Mouse (Mus musculus) CH12.LX (cell line): ENCODE data around the gene Aplp2. TPM values are rescaled to one million over a fixed set of nuclear protein-coding genes. Genes with fewer than 3 reads are reported as not detected.

Source experiments
- DNase-seq: peaks from one replicate; pipeline ENCODE4 v3.0.0-alpha.2; 2013; ENCODE audit errors: extremely low read depth
- H3K27ac ChIP-seq: 2 replicates; pipeline ENCODE4 v1.5.1; 2012; ENCODE audit warnings: low read depth, mild to moderate bottlenecking, control low read depth, moderate library complexity; ENCODE audit not compliant: insufficient read depth
- H3K27me3 ChIP-seq: replicated peaks from 2 replicates; pipeline ENCODE3; 2012; ENCODE audit warnings: inconsistent platforms
- H3K36me3 ChIP-seq, 2 experiments: replicated peaks in 1 of 2; 2 replicates each; pipeline versions ENCODE3 to v1.6.1; 2012; ENCODE audit warnings: inconsistent platforms in 1 of 2, low read length in 1 of 2, mild to moderate bottlenecking in 1 of 2, mixed read lengths in 1 of 2, moderate library complexity in 1 of 2; ENCODE audit not compliant: control insufficient read depth in 1 of 2, insufficient read depth in 1 of 2
- H3K4me1 ChIP-seq, 2 experiments: 2 replicates each; pipeline ENCODE4 v1.6.1; 2012; ENCODE audit warnings: inconsistent platforms in 1 of 2, moderate library complexity in 1 of 2; ENCODE audit not compliant: insufficient read depth in 2 of 2, control insufficient read depth in 1 of 2
- H3K4me2 ChIP-seq: 2 replicates; pipeline ENCODE4 v1.6.1; 2012; ENCODE audit warnings: low read depth, mild to moderate bottlenecking, control low read depth; ENCODE audit not compliant: poor library complexity, insufficient read depth, severe bottlenecking
- H3K4me3 ChIP-seq, 3 experiments: fragments of 150-350 bp in 1 of 3; sonication (generic) in 1 of 3; replicated peaks in 1 of 3; 2 replicates each; pipeline versions ENCODE3 to v1.5.1; 2011 to 2012; ENCODE audit warnings: low read depth in 2 of 3, low read length in 2 of 3, mild to moderate bottlenecking in 2 of 3, moderate library complexity in 2 of 3, control low read depth in 1 of 3, improper control_type of control experiment in 1 of 3, inconsistent platforms in 1 of 3, mixed read lengths in 1 of 3; ENCODE audit not compliant: poor library complexity in 1 of 3
- H3K79me2 ChIP-seq: replicated peaks from 2 replicates; pipeline ENCODE4 v1.6.1; 2012; ENCODE audit warnings: mild to moderate bottlenecking, moderate library complexity; ENCODE audit not compliant: control insufficient read depth, poor library complexity, insufficient read depth, severe bottlenecking; ENCODE audit errors: extremely low read depth
- H3K9ac ChIP-seq: 2 replicates; pipeline ENCODE4 v1.6.1; 2012; ENCODE audit warnings: low read depth, mild to moderate bottlenecking, control low read depth, moderate library complexity; ENCODE audit not compliant: insufficient read depth
- H3K9me3 ChIP-seq: replicated peaks from 2 replicates; pipeline ENCODE3; 2012; ENCODE audit warnings: low read length, inconsistent platforms, mixed read lengths
- BHLHE40 ChIP-seq: IDR thresholded peaks from 2 replicates; pipeline ENCODE4 v1.6.1; 2011; ENCODE audit warnings: mild to moderate bottlenecking, low read depth, low read length, improper control_type of control experiment
- CTCF ChIP-seq, 2 experiments: IDR thresholded peaks in 1 of 2; conservative IDR thresholded peaks in 1 of 2; 2 replicates each; pipeline ENCODE4 v1.5.1; 2011 to 2012; ENCODE audit warnings: low read depth in 2 of 2, low read length in 2 of 2, improper control_type of control experiment in 1 of 2, inconsistent platforms in 1 of 2, mild to moderate bottlenecking in 1 of 2, moderate library complexity in 1 of 2
- GABPA ChIP-seq: IDR thresholded peaks from 2 replicates; pipeline ENCODE4 v1.6.1; 2012; ENCODE audit warnings: low read depth, low read length, improper control_type of control experiment, inconsistent platforms; ENCODE audit not compliant: insufficient replicate concordance
- HCFC1 ChIP-seq: IDR thresholded peaks from 2 replicates; pipeline ENCODE4 v1.6.1; 2012; ENCODE audit warnings: low read depth, mild to moderate bottlenecking, inconsistent platforms, low read length, improper control_type of control experiment
- IRF4 ChIP-seq: IDR thresholded peaks from 2 replicates; pipeline ENCODE4 v1.6.1; 2014; ENCODE audit warnings: low read depth, mild to moderate bottlenecking, inconsistent platforms, low read length, improper control_type of control experiment
- KAT2A ChIP-seq: IDR thresholded peaks from 2 replicates; pipeline ENCODE4 v1.6.1; 2012; ENCODE audit warnings: low read length, improper control_type of control experiment, inconsistent platforms; ENCODE audit not compliant: insufficient replicate concordance
- MAFK ChIP-seq: IDR thresholded peaks from 2 replicates; pipeline ENCODE4 v1.6.1; 2011; ENCODE audit warnings: low read length, improper control_type of control experiment; ENCODE audit not compliant: insufficient replicate concordance
- MEF2A ChIP-seq: IDR thresholded peaks from 2 replicates; pipeline ENCODE4 v1.6.1; 2014; ENCODE audit warnings: low read depth, mild to moderate bottlenecking, inconsistent platforms, low read length, improper control_type of control experiment, borderline replicate concordance
- MXI1 ChIP-seq: IDR thresholded peaks from 2 replicates; pipeline ENCODE4 v1.6.1; 2011; ENCODE audit warnings: mild to moderate bottlenecking, low read depth, low read length, improper control_type of control experiment
- NELFE ChIP-seq: IDR thresholded peaks from 2 replicates; pipeline ENCODE4 v1.6.1; 2011; ENCODE audit warnings: low read depth, low read length, improper control_type of control experiment
- PAX5 ChIP-seq: IDR thresholded peaks from 2 replicates; pipeline ENCODE4 v1.6.1; 2012; ENCODE audit warnings: low read length, inconsistent platforms, mixed read lengths
- POLR2AphosphoS2 ChIP-seq: IDR thresholded peaks from 2 replicates; pipeline ENCODE4 v1.6.1; 2011; ENCODE audit warnings: low read depth, low read length, improper control_type of control experiment
- RCOR1 ChIP-seq: conservative IDR thresholded peaks from 2 replicates; pipeline ENCODE4 v1.6.1; 2012; ENCODE audit warnings: low read depth, mild to moderate bottlenecking, inconsistent platforms, low read length, improper control_type of control experiment
- SMC3 ChIP-seq: IDR thresholded peaks from 2 replicates; pipeline ENCODE4 v1.6.1; 2011; ENCODE audit warnings: low read depth, low read length, improper control_type of control experiment
- ZC3H11A ChIP-seq: IDR thresholded peaks from 2 replicates; pipeline ENCODE4 v1.6.1; 2012; ENCODE audit warnings: low read depth, mild to moderate bottlenecking, inconsistent platforms, low read length, improper control_type of control experiment
- dilution Hi-C: fragments of 300-500 bp; cut with MboI; formaldehyde crosslinking; loops from 2 replicates; pipeline ENCODE4 v1.14.3; 2020; ENCODE audit warnings: low sequenced_read_pairs; ENCODE audit not compliant: extremely low pct_unique_long_range_greater_than_20kb, extremely low pct_ligation_motif_present
- in situ Hi-C: fragments of 300-500 bp; cut with MboI; formaldehyde crosslinking; loops from 3 replicates; pipeline ENCODE4 v1.14.3; 2019; ENCODE audit warnings: low sequenced_read_pairs, low pct_ligation_motif_present, low pct_unique_long_range_greater_than_20kb, mixed read lengths
- polyA plus RNA-seq: library from polyadenylated mRNA; unstranded; fragments of >175 nt; gene quantifications from 2 replicates; pipeline ENCODE4 v1.2.1, GENCODE M21; 2012; ENCODE audit warnings: low read depth; ENCODE audit not compliant: insufficient read length
- total RNA-seq, 2 experiments: library from RNA; depleted of rRNA; stranded (reverse); fragments of 300-350 nt in 1 of 2; fragments of >200 nt in 1 of 2; gene quantifications; 2 replicates each; pipeline ENCODE4 v1.2.3; 2012 to 2014

The Aplp2 gene
- total and polyA plus RNA-seq, 3 experiments: 30.4 to 52.7 (median 44.3) TPM

DNA sequence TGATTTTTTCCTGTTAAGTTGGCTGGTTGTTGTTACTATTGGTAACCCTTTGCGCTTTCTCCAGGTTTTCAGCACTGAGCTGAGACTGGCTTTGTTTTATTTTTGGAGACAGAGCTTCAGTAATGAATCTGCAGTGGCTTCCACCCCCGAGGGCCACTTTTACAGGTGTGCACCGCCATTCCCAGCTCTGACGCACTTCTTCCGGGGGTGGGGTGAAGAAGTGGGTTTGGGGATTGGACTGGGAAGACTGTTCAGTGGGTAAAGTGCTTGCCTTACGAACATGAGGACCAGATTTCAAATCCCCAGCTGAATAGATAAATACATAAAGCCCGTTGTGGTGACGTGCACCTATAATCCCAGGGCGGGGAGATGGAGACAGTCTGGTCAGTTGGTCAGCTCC lies 23.9 kb upstream of the Aplp2 start:
- no peaks in the 10 kb centered on the region for H3K79me2 ChIP-seq
- no peaks in the 10 kb centered on the region for H3K9me3 ChIP-seq
- no peaks in the 10 kb centered on the region for H3K36me3 ChIP-seq
- no peak for TF ChIP-seq RCOR1
- dilution Hi-C loops: no loop called here
- DNase-seq: no peak
- no peak overlapping the region for H3K4me3 ChIP-seq
- H3K27ac ChIP-seq: no peak overlapping the region
- no peak overlapping the region for H3K4me2 ChIP-seq
- H3K9ac ChIP-seq: no peak overlapping the region
- peaks cover 2% of the 10 kb centered on the region for H3K27me3 ChIP-seq
- in situ Hi-C loops: no loop called here
- H3K4me1 ChIP-seq: peaks cover 3 to 6% of the 10 kb centered on the region in 2 experiments; a peak in 3 of 4 replicates

DNA sequence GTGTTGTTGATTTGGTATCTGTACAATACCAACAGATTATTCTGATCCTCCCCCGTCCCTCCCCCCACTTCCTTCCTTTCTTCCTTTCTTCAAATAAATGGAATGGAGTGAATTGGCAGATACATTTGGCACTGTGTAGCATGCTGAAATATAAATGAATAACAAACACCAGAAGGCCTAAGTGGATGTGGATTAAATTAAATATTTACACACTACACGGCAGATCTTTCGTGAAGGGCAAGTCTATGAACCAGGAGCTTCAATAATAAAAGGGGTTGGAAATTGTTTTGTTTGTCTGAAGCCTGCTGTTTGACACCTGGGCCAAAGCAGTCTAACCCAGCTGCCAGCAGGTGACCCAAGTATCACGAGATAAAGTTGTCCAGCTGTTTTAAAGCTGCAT lies 23.4 kb upstream of the Aplp2 start:
- dilution Hi-C loops (no loop called here), in situ Hi-C loops (no loop called here)
- H3K79me2 ChIP-seq: no peaks in the 10 kb centered on the region

DNA sequence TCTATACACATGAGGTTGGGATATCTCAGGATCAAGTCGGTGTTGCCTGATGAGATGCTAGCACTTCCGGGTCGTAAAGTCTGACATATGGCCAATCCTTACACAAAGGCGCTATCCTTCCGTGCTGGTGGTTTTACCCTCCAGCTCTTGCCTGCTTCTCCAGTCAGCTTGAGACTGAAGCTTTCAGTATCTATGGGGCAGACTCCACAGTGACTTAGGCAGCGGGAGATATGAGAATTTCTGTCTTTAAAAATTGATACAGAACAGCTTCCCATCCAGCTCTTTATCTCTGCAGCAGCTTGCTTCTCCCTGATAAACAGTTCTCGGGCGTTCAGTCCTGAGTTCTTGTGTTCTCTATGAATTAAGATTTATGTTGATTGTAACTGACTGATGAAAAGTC lies 14.9 kb upstream of the Aplp2 start:
- Histone ChIP-seq H3K4me3 (no peak overlapping the region), H3K4me2 (no peak overlapping the region), H3K9ac (no peak overlapping the region), H3K27me3 (no peaks in the 10 kb centered on the region), H3K9me3 (no peaks in the 10 kb centered on the region), H3K36me3 (no peaks in the 10 kb centered on the region), H3K79me2 (no peaks in the 10 kb centered on the region), H3K27ac (no peak overlapping the region), H3K4me1 (no peaks in the 10 kb centered on the region)
- DNase-seq: no peak
- no peak for TF ChIP-seq ZC3H11A
- no peak for TF ChIP-seq NELFE
- no peak for TF ChIP-seq MXI1
- dilution Hi-C loops (no loop called here), in situ Hi-C loops (no loop called here)

More for the DNA sequence above, 23.4 kb upstream of the Aplp2 start:
- DNase-seq: no peak
- H3K9ac ChIP-seq: no peak overlapping the region
- H3K4me1 ChIP-seq: peaks cover 3 to 6% of the 10 kb centered on the region in 2 experiments; a peak in 3 of 4 replicates
- no peak for TF ChIP-seq ZC3H11A
- no peak for TF ChIP-seq POLR2AphosphoS2
- no peak for TF ChIP-seq KAT2A
- TF ChIP-seq GABPA: no peak
- TF ChIP-seq MXI1: no peak
- no peak for TF ChIP-seq PAX5
- TF ChIP-seq CTCF (conservative IDR thresholded peaks at IDR 0.05 in 1 of 2, IDR thresholded peaks at IDR 0.05 in 1 of 2; ENCODE audit: low read depth in 2 of 2, low read length in 2 of 2): no peak
- TF ChIP-seq MAFK: no peak
- no peak for TF ChIP-seq SMC3
- no peak for TF ChIP-seq MEF2A
- TF ChIP-seq HCFC1: no peak
- no peak for TF ChIP-seq BHLHE40
- TF ChIP-seq IRF4: no peak
- H3K36me3 ChIP-seq: no peaks in the 10 kb centered on the region
- H3K9me3 ChIP-seq: no peaks in the 10 kb centered on the region
- H3K4me2 ChIP-seq: no peak overlapping the region
- H3K4me3 ChIP-seq: no peak overlapping the region
- no peak overlapping the region for H3K27ac ChIP-seq
- H3K27me3 ChIP-seq: peaks cover 2% of the 10 kb centered on the region
